Mouse (Mus musculus): Measurements from ENCODE around the gene Kbtbd13.

- no peak for TF ChIP-seq CTCF (IDR thresholded peaks at IDR 0.05; ENCODE audit: extremely low read depth, insufficient read length, insufficient replicate concordance, low read depth, low read length)
- TF ChIP-seq POLR2A (IDR thresholded peaks at IDR 0.05; ENCODE audit: low read depth, low read length) = no peak
Observed at GRCm38 (mm10) chr9:65371756-65372155, 19.7 kb downstream of the Kbtbd13 start.

Data from small intestine, adult 2 months (tissue).